Mouse (Mus musculus): ENCODE data around the gene Stk11. TPM values are rescaled to one million over a fixed set of nuclear protein-coding genes. Genes with fewer than 3 reads are reported as not detected.
A peak's percentile ranks its signal among the peaks of the same experiment; 100 is the strongest.

Stk11 gene
- polyA plus RNA-seq, 1 experiment, result 112 TPM

GRCm38 (mm10) chr10:80153713-80154112 is 38.1 kb downstream of the Stk11 start:
- peaks cover 19% of the 10 kb centered on the region for H3K4me1 ChIP-seq (ENCODE audit: control insufficient read depth, insufficient read depth, low read length)
- TF ChIP-seq CTCF (IDR thresholded peaks at IDR 0.05; ENCODE audit: borderline replicate concordance, insufficient read depth, low read depth, low read length) (no peak), POLR2A (IDR thresholded peaks at IDR 0.05; ENCODE audit: borderline replicate concordance, insufficient read depth, low read length) (no peak)
- H3K27ac ChIP-seq (ENCODE audit: insufficient read depth, low read length), result no peak overlapping the region
- WGBS, result 73% methylated on average over 19 of the region's 19 CpGs
- DNase-seq, result no peak
- H3K4me3 ChIP-seq (replicated peaks; ENCODE audit: insufficient read depth, low read depth, low read length), result no peak overlapping the region
- no peaks in the 10 kb centered on the region for H3K27me3 ChIP-seq (ENCODE audit: control insufficient read depth, insufficient read depth, low read length)

GRCm38 (mm10) chr10:80154384-80154783 is 38.8 kb downstream of the Stk11 start:
- Histone ChIP-seq H3K27me3 (ENCODE audit: control insufficient read depth, insufficient read depth, low read length) (no peaks in the 10 kb centered on the region), H3K27ac (ENCODE audit: insufficient read depth, low read length) (no peak overlapping the region), H3K4me1 (ENCODE audit: control insufficient read depth, insufficient read depth, low read length) (peaks cover 24% of the 10 kb centered on the region), H3K4me3 (replicated peaks; ENCODE audit: insufficient read depth, low read depth, low read length) (no peak overlapping the region)
- WGBS, result 59% methylated on average over 7 of the region's 7 CpGs
- DNase-seq, result no peak
- TF ChIP-seq CTCF (IDR thresholded peaks at IDR 0.05; ENCODE audit: borderline replicate concordance, insufficient read depth, low read depth, low read length), result no peak
- no peak for TF ChIP-seq POLR2A (IDR thresholded peaks at IDR 0.05; ENCODE audit: borderline replicate concordance, insufficient read depth, low read length)

- TF ChIP-seq POLR2A (IDR thresholded peaks at IDR 0.05; ENCODE audit: borderline replicate concordance, insufficient read depth, low read length) (no peak), CTCF (IDR thresholded peaks at IDR 0.05; ENCODE audit: borderline replicate concordance, insufficient read depth, low read depth, low read length) (no peak)
- peaks cover 26% of the 10 kb centered on the region for H3K4me1 ChIP-seq (ENCODE audit: control insufficient read depth, insufficient read depth, low read length)
- WGBS, result 9% methylated on average over 1 of the region's 1 CpGs
- H3K27ac ChIP-seq (ENCODE audit: insufficient read depth, low read length), result no peak overlapping the region
- no peaks in the 10 kb centered on the region for H3K27me3 ChIP-seq (ENCODE audit: control insufficient read depth, insufficient read depth, low read length)
- no peak overlapping the region for H3K4me3 ChIP-seq (replicated peaks; ENCODE audit: insufficient read depth, low read depth, low read length)
- no peak for DNase-seq
Measured at GRCm38 (mm10) chr10:80155277-80155676, 39.7 kb downstream of the Stk11 start.

GRCm38 (mm10) chr10:80156002-80156751 is 40.6 kb downstream of the Stk11 start:
- TF ChIP-seq POLR2A (IDR thresholded peaks at IDR 0.05; ENCODE audit: borderline replicate concordance, insufficient read depth, low read length) (no peak), CTCF (IDR thresholded peaks at IDR 0.05; ENCODE audit: borderline replicate concordance, insufficient read depth, low read depth, low read length) (no peak)
- Histone ChIP-seq H3K4me3 (replicated peaks; ENCODE audit: insufficient read depth, low read depth, low read length) (no peak overlapping the region), H3K27me3 (ENCODE audit: control insufficient read depth, insufficient read depth, low read length) (no peaks in the 10 kb centered on the region), H3K4me1 (ENCODE audit: control insufficient read depth, insufficient read depth, low read length) (peaks cover 33% of the 10 kb centered on the region), H3K27ac (ENCODE audit: insufficient read depth, low read length) (no peak overlapping the region)
- no peak for DNase-seq
- 63% methylated on average over 29 of the region's 29 CpGs for WGBS

GRCm38 (mm10) chr10:80156752-80157053 is 41.1 kb downstream of the Stk11 start:
- no peak overlapping the region for H3K27ac ChIP-seq (ENCODE audit: insufficient read depth, low read length)
- 44% methylated on average over 7 of the region's 7 CpGs for WGBS
- H3K4me1 ChIP-seq (ENCODE audit: control insufficient read depth, insufficient read depth, low read length), result peaks cover 29% of the 10 kb centered on the region
- H3K4me3 ChIP-seq (replicated peaks; ENCODE audit: insufficient read depth, low read depth, low read length), result no peak overlapping the region
- H3K27me3 ChIP-seq (ENCODE audit: control insufficient read depth, insufficient read depth, low read length), result no peaks in the 10 kb centered on the region
- TF ChIP-seq CTCF (IDR thresholded peaks at IDR 0.05; ENCODE audit: borderline replicate concordance, insufficient read depth, low read depth, low read length), result no peak
- TF ChIP-seq POLR2A (IDR thresholded peaks at IDR 0.05; ENCODE audit: borderline replicate concordance, insufficient read depth, low read length), result no peak
- no peak for DNase-seq

GRCm38 (mm10) chr10:80157141-80157929 is 41.7 kb downstream of the Stk11 start:
- Histone ChIP-seq H3K27me3 (ENCODE audit: control insufficient read depth, insufficient read depth, low read length) (no peaks in the 10 kb centered on the region), H3K4me1 (ENCODE audit: control insufficient read depth, insufficient read depth, low read length) (peaks cover 22% of the 10 kb centered on the region), H3K27ac (ENCODE audit: insufficient read depth, low read length) (0 out of 2 replicates have a peak overlapping the region, but pooled peaks have one; percentile 15), H3K4me3 (replicated peaks; ENCODE audit: insufficient read depth, low read depth, low read length) (no peak overlapping the region)
- DNase-seq, result no peak
- WGBS, result 52% methylated on average over 15 of the region's 15 CpGs
- TF ChIP-seq POLR2A (IDR thresholded peaks at IDR 0.05; ENCODE audit: borderline replicate concordance, insufficient read depth, low read length) (no peak), CTCF (IDR thresholded peaks at IDR 0.05; ENCODE audit: borderline replicate concordance, insufficient read depth, low read depth, low read length) (no peak)

- TF ChIP-seq POLR2A (IDR thresholded peaks at IDR 0.05; ENCODE audit: borderline replicate concordance, insufficient read depth, low read length) (no peak), CTCF (IDR thresholded peaks at IDR 0.05; ENCODE audit: borderline replicate concordance, insufficient read depth, low read depth, low read length) (no peak)
- no peak overlapping the region for H3K4me3 ChIP-seq (replicated peaks; ENCODE audit: insufficient read depth, low read depth, low read length)
- peak overlapping the region; percentile 60 for H3K27ac ChIP-seq (ENCODE audit: insufficient read depth, low read length)
- DNase-seq, result peak in 1 of 2 experiments; percentile 43
- no peaks in the 10 kb centered on the region for H3K27me3 ChIP-seq (ENCODE audit: control insufficient read depth, insufficient read depth, low read length)
- WGBS, result 23% methylated on average over 18 of the region's 18 CpGs
- peaks cover 16% of the 10 kb centered on the region for H3K4me1 ChIP-seq (ENCODE audit: control insufficient read depth, insufficient read depth, low read length)
Measured at GRCm38 (mm10) chr10:80158307-80158986, 42.8 kb downstream of the Stk11 start.

Data from cerebellum, adult 2 months (tissue).